Mouse (Mus musculus) cerebellum, adult 9-11 months (tissue): ENCODE data around the gene Ntm.

Experiments
- DNase-seq: peaks from one replicate; pipeline ENCODE4 v3.0.0; 2022

Gene Ntm

GRCm38 (mm10) chr9:29103993-29104392, 858.9 kb downstream of the Ntm start:
- DNase-seq = peak; percentile 95

- no peak for DNase-seq
Measured at GRCm38 (mm10) chr9:29100624-29101023, 862.3 kb downstream of the Ntm start.

GRCm38 (mm10) chr9:29092443-29092842, 870.5 kb downstream of the Ntm start:
- no peak for DNase-seq

- DNase-seq = no peak
Measured at GRCm38 (mm10) chr9:29088657-29089056, 874.3 kb downstream of the Ntm start.

- no peak for DNase-seq
Measured at GRCm38 (mm10) chr9:29087656-29088055, 875.3 kb downstream of the Ntm start.

- DNase-seq = no peak
Measured at GRCm38 (mm10) chr9:29087171-29087570, 875.8 kb downstream of the Ntm start.

- peak; percentile 91 for DNase-seq
Measured at GRCm38 (mm10) chr9:29075924-29076577, 886.9 kb downstream of the Ntm start.

GRCm38 (mm10) chr9:29075243-29075642, 887.7 kb downstream of the Ntm start:
- DNase-seq = peak; percentile 43

- DNase-seq = peak; percentile 90
Measured at GRCm38 (mm10) chr9:29074494-29074893, 888.4 kb downstream of the Ntm start.

- DNase-seq = no peak
Measured at GRCm38 (mm10) chr9:29071997-29072396, 890.9 kb downstream of the Ntm start.

- DNase-seq = no peak
Measured at GRCm38 (mm10) chr9:29067572-29067971, 895.4 kb downstream of the Ntm start.

GRCm38 (mm10) chr9:29060293-29060692, 902.6 kb downstream of the Ntm start:
- DNase-seq = peak; percentile 51

- no peak for DNase-seq
Measured at GRCm38 (mm10) chr9:29058811-29059210, 904.1 kb downstream of the Ntm start.

GRCm38 (mm10) chr9:29055637-29056036, 907.3 kb downstream of the Ntm start:
- DNase-seq = peak; percentile 47

- no peak for DNase-seq
Measured at GRCm38 (mm10) chr9:29036466-29036865, 926.5 kb downstream of the Ntm start.

- DNase-seq = no peak
Measured at GRCm38 (mm10) chr9:29036058-29036457, 926.9 kb downstream of the Ntm start.

GRCm38 (mm10) chr9:29026410-29026809, 936.5 kb downstream of the Ntm start:
- DNase-seq = no peak

- DNase-seq = no peak
Measured at GRCm38 (mm10) chr9:29025603-29026002, 937.3 kb downstream of the Ntm start.

- DNase-seq = peak; percentile 57
Measured at GRCm38 (mm10) chr9:29025104-29025503, 937.8 kb downstream of the Ntm start.

GRCm38 (mm10) chr9:29016879-29017278, 946.1 kb downstream of the Ntm start:
- no peak for DNase-seq

GRCm38 (mm10) chr9:29013881-29014280, 949.1 kb downstream of the Ntm start:
- no peak for DNase-seq

- no peak for DNase-seq
Measured at GRCm38 (mm10) chr9:29012541-29012940, 950.4 kb downstream of the Ntm start.

- DNase-seq = no peak
Measured at GRCm38 (mm10) chr9:29011476-29011875, 951.5 kb downstream of the Ntm start.

GRCm38 (mm10) chr9:29004534-29004933, 958.4 kb downstream of the Ntm start:
- DNase-seq = no peak

- no peak for DNase-seq
Measured at GRCm38 (mm10) chr9:28999951-29000351, 963.0 kb downstream of the Ntm start.
